Mouse (Mus musculus): ENCODE measurements around the gene Ltf. TPM values are rescaled to one million over a fixed set of nuclear protein-coding genes. Genes with fewer than 3 reads are reported as not detected.
A peak's percentile ranks its signal among the peaks of the same experiment; 100 is the strongest.

The Ltf gene
- polyA plus RNA-seq, 1 experiment = 20.3 TPM

GRCm38 (mm10) chr9:111054923-111055322 lies 35.9 kb downstream of the Ltf start:
- Histone ChIP-seq H3K4me1 (ENCODE audit: control insufficient read depth, insufficient read depth, low read length) (peaks cover 11% of the 10 kb centered on the region), H3K4me3 (replicated peaks; ENCODE audit: extremely low read depth, low read depth, low read length) (peak overlapping the region; percentile 67)
- no peak for DNase-seq
- TF ChIP-seq CTCF (IDR thresholded peaks at IDR 0.05; ENCODE audit: insufficient read depth, low read length) (no peak), POLR2A (IDR thresholded peaks at IDR 0.05; ENCODE audit: borderline replicate concordance, extremely low read depth, low read depth, low read length) (no peak)
- 37% methylated on average over 9 of the region's 9 CpGs for WGBS

GRCm38 (mm10) chr9:111055800-111056518 lies 36.9 kb downstream of the Ltf start:
- WGBS = 23% methylated on average over 29 of the region's 29 CpGs
- peaks cover 11% of the 10 kb centered on the region for H3K4me1 ChIP-seq (ENCODE audit: control insufficient read depth, insufficient read depth, low read length)
- TF ChIP-seq POLR2A (IDR thresholded peaks at IDR 0.05; ENCODE audit: borderline replicate concordance, extremely low read depth, low read depth, low read length) (no peak), CTCF (IDR thresholded peaks at IDR 0.05; ENCODE audit: insufficient read depth, low read length) (no peak)
- peak; percentile 48 for DNase-seq
- H3K4me3 ChIP-seq (replicated peaks; ENCODE audit: extremely low read depth, low read depth, low read length) = peak overlapping the region; percentile 67

- under 1% methylated on average over 11 of the region's 11 CpGs for WGBS
- H3K4me3 ChIP-seq (replicated peaks; ENCODE audit: extremely low read depth, low read depth, low read length) = peak overlapping the region; percentile 67
- no peak for TF ChIP-seq CTCF (IDR thresholded peaks at IDR 0.05; ENCODE audit: insufficient read depth, low read length)
- no peak for TF ChIP-seq POLR2A (IDR thresholded peaks at IDR 0.05; ENCODE audit: borderline replicate concordance, extremely low read depth, low read depth, low read length)
- no peak for DNase-seq
- peaks cover 14% of the 10 kb centered on the region for H3K4me1 ChIP-seq (ENCODE audit: control insufficient read depth, insufficient read depth, low read length)
These were observed 37.4 kb downstream of the Ltf start for GRCm38 (mm10) chr9:111056519-111056797.

- peaks cover 14% of the 10 kb centered on the region for H3K4me1 ChIP-seq (ENCODE audit: control insufficient read depth, insufficient read depth, low read length)
- peak; percentile 64 for DNase-seq
- WGBS = under 1% methylated on average over 17 of the region's 17 CpGs
- TF ChIP-seq CTCF (IDR thresholded peaks at IDR 0.05; ENCODE audit: insufficient read depth, low read length) (no peak), POLR2A (IDR thresholded peaks at IDR 0.05; ENCODE audit: borderline replicate concordance, extremely low read depth, low read depth, low read length) (peak; percentile 65; the same call in 1 of the 2 replicates)
- H3K4me3 ChIP-seq (replicated peaks; ENCODE audit: extremely low read depth, low read depth, low read length) = peak within 1 kb of the TSS; percentile 67
These were observed 37.9 kb downstream of the Ltf start, which contains the start of gene Ccrl2 for GRCm38 (mm10) chr9:111056798-111057543. Ccrl2 (minus strand) TSS chr9:111057519.

GRCm38 (mm10) chr9:111057544-111058370 lies 38.7 kb downstream of the Ltf start:
- TF ChIP-seq CTCF (IDR thresholded peaks at IDR 0.05; ENCODE audit: insufficient read depth, low read length) (no peak), POLR2A (IDR thresholded peaks at IDR 0.05; ENCODE audit: borderline replicate concordance, extremely low read depth, low read depth, low read length) (no peak)
- WGBS = 31% methylated on average over 14 of the region's 14 CpGs
- H3K4me3 ChIP-seq (replicated peaks; ENCODE audit: extremely low read depth, low read depth, low read length) = peak overlapping the region; percentile 67
- no peak for DNase-seq
- peaks cover 14% of the 10 kb centered on the region for H3K4me1 ChIP-seq (ENCODE audit: control insufficient read depth, insufficient read depth, low read length)

- WGBS = 60% methylated on average over 10 of the region's 10 CpGs
- Histone ChIP-seq H3K4me3 (replicated peaks; ENCODE audit: extremely low read depth, low read depth, low read length) (no peak overlapping the region), H3K4me1 (ENCODE audit: control insufficient read depth, insufficient read depth, low read length) (peaks cover 16% of the 10 kb centered on the region)
- no peak for DNase-seq
- TF ChIP-seq POLR2A (IDR thresholded peaks at IDR 0.05; ENCODE audit: borderline replicate concordance, extremely low read depth, low read depth, low read length) = no peak
- no peak for TF ChIP-seq CTCF (IDR thresholded peaks at IDR 0.05; ENCODE audit: insufficient read depth, low read length)
These were observed 40.0 kb downstream of the Ltf start for GRCm38 (mm10) chr9:111058943-111059556.

- WGBS = 77% methylated on average over 5 of the region's 5 CpGs
- Histone ChIP-seq H3K4me1 (ENCODE audit: control insufficient read depth, insufficient read depth, low read length) (peaks cover 11% of the 10 kb centered on the region), H3K4me3 (replicated peaks; ENCODE audit: extremely low read depth, low read depth, low read length) (no peak overlapping the region)
- TF ChIP-seq CTCF (IDR thresholded peaks at IDR 0.05; ENCODE audit: insufficient read depth, low read length) (no peak), POLR2A (IDR thresholded peaks at IDR 0.05; ENCODE audit: borderline replicate concordance, extremely low read depth, low read depth, low read length) (no peak)
- DNase-seq = no peak
These were observed 43.8 kb downstream of the Ltf start for GRCm38 (mm10) chr9:111062840-111063239.

GRCm38 (mm10) chr9:111067052-111067451 lies 48.0 kb downstream of the Ltf start:
- TF ChIP-seq CTCF (IDR thresholded peaks at IDR 0.05; ENCODE audit: insufficient read depth, low read length) = no peak
- TF ChIP-seq POLR2A (IDR thresholded peaks at IDR 0.05; ENCODE audit: borderline replicate concordance, extremely low read depth, low read depth, low read length) = no peak
- Histone ChIP-seq H3K4me3 (replicated peaks; ENCODE audit: extremely low read depth, low read depth, low read length) (no peak overlapping the region), H3K4me1 (ENCODE audit: control insufficient read depth, insufficient read depth, low read length) (peaks cover 10% of the 10 kb centered on the region; the same call in 1 of the 2 replicates)
- no peak for DNase-seq
- WGBS = 68% methylated on average over 4 of the region's 4 CpGs

- WGBS = 21% methylated on average over 4 of the region's 4 CpGs
- Histone ChIP-seq H3K4me1 (ENCODE audit: control insufficient read depth, insufficient read depth, low read length) (peaks cover 7% of the 10 kb centered on the region; the same call in 1 of the 2 replicates), H3K4me3 (replicated peaks; ENCODE audit: extremely low read depth, low read depth, low read length) (no peak overlapping the region)
- TF ChIP-seq CTCF (IDR thresholded peaks at IDR 0.05; ENCODE audit: insufficient read depth, low read length) (peak; percentile 85), POLR2A (IDR thresholded peaks at IDR 0.05; ENCODE audit: borderline replicate concordance, extremely low read depth, low read depth, low read length) (no peak)
- DNase-seq = peak; percentile 72
These were observed 51.5 kb downstream of the Ltf start for GRCm38 (mm10) chr9:111070546-111070961.

Data from lung, adult 2 months (tissue).